Mouse (Mus musculus): Measurements from ENCODE around the gene Tomm40l. TPM values are rescaled to one million over a fixed set of nuclear protein-coding genes. Genes with fewer than 3 reads are reported as not detected.

Gene Tomm40l
- polyA plus RNA-seq (2021; fragmentation: Nextera tagmentation) = 87.6 and 97.2 TPM in 2 replicates
- long read RNA-seq, experiment 1, full-length matches to known transcripts = 117 of 145 reads
- long read RNA-seq, experiment 1, partial matches to known transcripts = 6 of 145 reads
- long read RNA-seq, experiment 1, other reads (novel, unspliced or antisense) = 22 of 145 reads
- long read RNA-seq, experiment 2, full-length matches to known transcripts = 294 of 349 reads
- long read RNA-seq, experiment 2, partial matches to known transcripts = 3 of 349 reads
- long read RNA-seq, experiment 2, other reads (novel, unspliced or antisense) = 52 of 349 reads

DNA sequence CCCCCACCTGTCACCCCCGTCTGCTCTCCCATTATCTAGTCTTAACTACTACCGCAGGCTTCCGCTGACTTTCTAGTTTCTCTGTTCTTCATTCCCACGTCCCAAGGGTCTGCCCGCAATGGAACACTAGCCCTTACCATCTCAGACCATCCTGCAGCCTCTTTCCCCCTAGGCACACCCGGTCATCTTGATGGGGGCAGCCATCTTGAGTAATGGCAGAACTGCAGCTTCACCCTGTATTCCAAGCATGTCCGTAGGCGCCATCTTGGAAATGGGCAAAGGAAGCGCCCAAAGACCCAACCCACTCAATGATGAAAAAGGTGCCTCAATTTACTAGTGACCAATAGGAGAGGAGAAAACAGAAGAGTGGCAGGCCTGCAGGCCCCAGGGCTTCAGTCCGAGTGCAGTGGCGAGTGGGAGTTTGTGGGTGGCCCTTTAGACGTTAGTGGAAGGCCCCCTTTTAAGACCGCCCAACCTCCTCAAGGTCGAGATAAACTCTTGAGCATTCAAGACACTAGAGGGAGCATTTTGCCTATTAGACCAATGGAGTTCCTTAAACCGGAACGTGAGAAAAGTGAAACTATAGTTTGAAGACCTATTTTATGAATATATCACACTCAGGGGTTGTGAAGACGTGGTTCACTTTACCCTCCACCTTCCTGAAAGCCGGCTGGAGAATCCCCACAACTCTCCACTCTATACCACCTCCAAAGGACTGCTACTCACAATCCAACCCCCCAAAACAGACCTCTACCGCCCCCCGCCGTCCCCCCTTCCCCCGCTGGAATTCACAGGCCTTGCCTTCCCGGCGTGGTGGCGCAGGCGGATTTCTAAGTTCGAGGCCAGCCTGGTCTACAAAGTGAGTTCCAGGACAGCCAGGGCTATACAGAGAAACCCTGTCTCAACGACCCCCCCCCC is at the start of gene Tomm40l:
TSS of gene Tomm40l (minus strand) at position 277 of the 918 bp plus-strand sequence.

GRCm38 (mm10) chr1:171269848-171270572 is 47.7 kb upstream of the Tomm40l start, which contains the start of gene B4galt3:
Gene B4galt3 (plus strand): TSS chr1:171270328.

DNA sequence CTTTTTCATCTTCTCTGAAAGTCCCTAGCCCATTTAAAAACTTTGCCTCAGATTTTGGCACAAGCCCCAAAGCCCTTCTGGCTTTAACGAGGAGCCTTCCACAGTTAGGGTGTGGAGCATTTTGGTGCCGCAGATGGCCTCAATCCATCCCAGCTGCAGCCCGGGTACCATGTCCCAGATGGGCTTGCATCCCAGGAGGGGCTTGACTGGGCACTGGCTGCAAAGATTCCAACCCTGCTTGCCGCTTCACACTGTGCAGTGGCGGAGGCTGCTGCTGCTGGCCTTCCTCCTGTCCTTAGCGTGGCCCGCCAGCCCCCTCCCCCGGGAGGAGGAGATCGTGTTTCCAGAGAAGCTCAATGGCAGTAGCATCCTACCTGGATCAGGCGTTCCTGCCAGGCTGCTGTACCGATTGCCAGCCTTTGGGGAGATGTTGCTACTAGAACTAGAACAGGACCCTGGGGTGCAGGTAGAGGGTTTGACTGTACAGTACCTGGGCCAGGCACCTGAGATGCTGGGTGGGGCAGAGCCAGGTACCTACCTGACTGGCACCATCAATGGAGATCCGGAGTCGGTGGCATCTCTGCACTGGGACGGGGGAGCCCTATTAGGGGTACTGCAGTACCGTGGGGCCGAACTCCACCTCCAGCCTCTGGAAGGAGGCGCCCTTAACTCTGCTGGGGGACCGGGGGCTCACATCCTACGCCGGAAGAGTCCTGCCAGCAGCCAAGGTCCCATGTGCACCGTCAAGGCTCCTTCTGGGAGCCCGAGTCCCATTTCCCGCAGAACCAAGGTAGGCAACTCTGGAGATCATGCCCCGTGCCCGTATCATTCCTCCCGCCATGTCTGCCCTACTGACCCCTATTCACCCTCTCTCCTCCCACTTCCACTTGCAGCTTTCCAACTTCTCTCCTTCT is 28.6 kb upstream of the Tomm40l start, which contains the start of gene Ndufs2:
TSS of gene Ndufs2 (minus strand) at position 709 of the 914 bp plus-strand sequence.

DNA sequence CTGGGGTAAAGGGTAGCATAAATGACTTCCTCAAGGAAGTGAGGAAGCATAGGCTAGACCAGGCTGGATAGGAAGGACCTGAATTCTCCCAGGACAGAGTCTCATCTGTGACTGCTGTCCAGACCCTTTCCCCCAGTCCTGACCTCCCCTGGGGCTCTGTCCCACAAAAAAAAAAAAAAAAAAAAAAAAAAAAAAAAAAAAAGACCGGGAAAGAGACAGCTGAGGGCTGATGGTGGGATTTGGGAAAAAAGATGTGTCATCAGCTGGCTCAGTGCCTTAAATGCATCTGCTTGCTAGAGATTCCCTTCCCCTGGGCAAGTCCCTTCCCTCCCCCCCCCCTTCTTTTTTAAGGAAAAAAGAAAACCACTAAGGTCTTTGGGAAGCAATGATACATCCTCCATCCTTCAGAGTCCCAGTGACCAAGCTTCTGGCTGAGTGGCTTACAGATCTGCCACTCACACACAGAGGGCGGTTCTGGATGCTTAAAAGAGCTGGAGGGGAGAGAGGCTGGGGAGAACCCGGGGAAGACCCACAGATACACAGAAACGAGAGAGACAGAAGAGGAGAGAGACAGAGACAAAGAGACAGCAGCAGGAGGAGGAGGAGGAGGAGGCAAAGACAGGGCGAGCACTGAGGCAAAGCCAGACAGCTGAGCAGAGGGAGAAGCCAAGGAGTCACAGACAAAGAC is 27.7 kb upstream of the Tomm40l start, which contains the start of gene Adamts4:
TSS of gene Adamts4 (plus strand) at position 509 of the 688 bp plus-strand sequence.

DNA sequence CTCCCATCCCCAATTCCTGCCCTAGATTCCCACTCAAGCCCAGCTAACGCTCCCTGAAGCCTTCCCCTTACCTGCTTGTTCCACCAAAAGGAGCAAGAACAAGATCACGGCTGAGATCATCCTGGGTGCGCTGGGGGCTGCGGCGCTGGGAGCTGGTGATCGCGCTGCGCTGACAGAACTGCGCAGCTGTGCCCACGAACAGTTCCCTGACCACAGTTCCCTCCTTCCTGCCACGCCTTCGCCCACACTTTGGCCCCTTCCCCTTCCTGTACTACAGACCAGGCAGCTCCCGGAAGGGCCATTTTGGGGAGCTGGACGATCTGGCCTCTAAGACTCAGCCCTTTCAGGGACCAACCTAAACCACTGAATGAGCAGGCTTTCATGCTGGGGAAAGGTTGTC is 11.8 kb upstream of the Tomm40l start, which contains the start of gene Fcer1g:
TSS of gene Fcer1g (minus strand) at position 240 of the 400 bp plus-strand sequence.

GRCm38 (mm10) chr1:171224857-171225256 is 2.5 kb upstream of the Tomm40l start, which contains the start of gene Apoa2:
Gene Apoa2 (plus strand): TSS chr1:171225054.

GRCm38 (mm10) chr1:171213801-171214496 is 8.4 kb downstream of the Tomm40l start, which contains the start of gene Nr1i3:
Gene Nr1i3 (plus strand): TSS chr1:171213970.

GRCm38 (mm10) chr1:171195887-171196397 is 26.4 kb downstream of the Tomm40l start, which contains the start of gene Pcp4l1:
Gene Pcp4l1 (minus strand): TSS chr1:171196268.

Other genes starting within 250 kb of the Tomm40l start
- 6.2 TPM in 2 replicates for gene Fcgr2b, start 246.0 kb downstream of the Tomm40l start, polyA plus RNA-seq (2021; fragmentation: Nextera tagmentation)
- gene Fcgr4, start 203.6 kb downstream of the Tomm40l start, polyA plus RNA-seq (2021; fragmentation: Nextera tagmentation) = 0.23 and 0.25 TPM in 2 replicates
- 25.2 and 26.9 TPM in 2 replicates for gene Fcgr3, start 157.6 kb downstream of the Tomm40l start, polyA plus RNA-seq (2021; fragmentation: Nextera tagmentation)
- gene Cfap126, start 108.6 kb downstream of the Tomm40l start, polyA plus RNA-seq (2021; fragmentation: Nextera tagmentation) = 4.3 and 7.5 TPM in 2 replicates
- 67.1 and 75.0 TPM in 2 replicates for gene Sdhc, start 71.9 kb downstream of the Tomm40l start, polyA plus RNA-seq (2021; fragmentation: Nextera tagmentation)
- not detected in 2 replicates for gene Mpz, start 71.8 kb downstream of the Tomm40l start, polyA plus RNA-seq (2021; fragmentation: Nextera tagmentation)
- gene Pcp4l1, start 26.2 kb downstream of the Tomm40l start, polyA plus RNA-seq (2021; fragmentation: Nextera tagmentation) = 51.6 and 80.2 TPM in 2 replicates
- gene Nr1i3, start 8.5 kb downstream of the Tomm40l start, polyA plus RNA-seq (2021; fragmentation: Nextera tagmentation) = 0.09 TPM in 1 of 2 replicates, not detected in the other
- gene Apoa2, start 2.5 kb upstream of the Tomm40l start, polyA plus RNA-seq (2021; fragmentation: Nextera tagmentation) = 4.8 and 6.2 TPM in 2 replicates
- 114 and 119 TPM in 2 replicates for gene Fcer1g, start 11.9 kb upstream of the Tomm40l start, polyA plus RNA-seq (2021; fragmentation: Nextera tagmentation)
- gene Adamts4, start 27.9 kb upstream of the Tomm40l start, polyA plus RNA-seq (2021; fragmentation: Nextera tagmentation) = 5.2 and 5.5 TPM in 2 replicates
- gene Ndufs2, start 28.9 kb upstream of the Tomm40l start, polyA plus RNA-seq (2021; fragmentation: Nextera tagmentation) = 112 and 142 TPM in 2 replicates
- gene B4galt3, start 47.8 kb upstream of the Tomm40l start, polyA plus RNA-seq (2021; fragmentation: Nextera tagmentation) = 59.3 and 66.2 TPM in 2 replicates
- gene Ppox, start 58.7 kb upstream of the Tomm40l start, polyA plus RNA-seq (2021; fragmentation: Nextera tagmentation) = 7.7 and 9.4 TPM in 2 replicates
- 45.9 and 51.2 TPM in 2 replicates for gene Usp21, start 65.5 kb upstream of the Tomm40l start, polyA plus RNA-seq (2021; fragmentation: Nextera tagmentation)
- gene Ufc1, start 72.5 kb upstream of the Tomm40l start, polyA plus RNA-seq (2021; fragmentation: Nextera tagmentation) = 186 and 192 TPM in 2 replicates
- gene Dedd, start 106.6 kb upstream of the Tomm40l start, polyA plus RNA-seq (2021; fragmentation: Nextera tagmentation) = 30.4 and 30.5 TPM in 2 replicates
- 30.4 and 30.8 TPM in 2 replicates for gene Nit1, start 123.1 kb upstream of the Tomm40l start, polyA plus RNA-seq (2021; fragmentation: Nextera tagmentation)
- 139 and 143 TPM in 2 replicates for gene Pfdn2, start 123.2 kb upstream of the Tomm40l start, polyA plus RNA-seq (2021; fragmentation: Nextera tagmentation)
- 9.4 and 9.8 TPM in 2 replicates for gene Klhdc9, start 138.3 kb upstream of the Tomm40l start, polyA plus RNA-seq (2021; fragmentation: Nextera tagmentation)
- 1.7 and 2.2 TPM in 2 replicates for gene Nectin4, start 147.6 kb upstream of the Tomm40l start, polyA plus RNA-seq (2021; fragmentation: Nextera tagmentation)
- gene Arhgap30, start 166.4 kb upstream of the Tomm40l start, polyA plus RNA-seq (2021; fragmentation: Nextera tagmentation) = 0.48 and 0.65 TPM in 2 replicates
- 36.7 and 37.4 TPM in 2 replicates for gene Usf1, start 188.8 kb upstream of the Tomm40l start, polyA plus RNA-seq (2021; fragmentation: Nextera tagmentation)
- gene Tstd1, start 196.4 kb upstream of the Tomm40l start, polyA plus RNA-seq (2021; fragmentation: Nextera tagmentation) = 1.4 and 2.3 TPM in 2 replicates
- 9.5 and 13.0 TPM in 2 replicates for gene F11r, start 215.0 kb upstream of the Tomm40l start, polyA plus RNA-seq (2021; fragmentation: Nextera tagmentation)

Data from layer of hippocampus, adult 6 months (tissue).